Mouse (Mus musculus) frontal cortex, postnatal 14 days (tissue): ENCODE measurements around the gene Gpt2.

Experiments used
- DNase-seq, 2 experiments: peaks; one replicate each; pipeline ENCODE4 v3.0.0; 2022; ENCODE audit warnings: low spot score in 2 of 2

Gpt2 gene

DNA sequence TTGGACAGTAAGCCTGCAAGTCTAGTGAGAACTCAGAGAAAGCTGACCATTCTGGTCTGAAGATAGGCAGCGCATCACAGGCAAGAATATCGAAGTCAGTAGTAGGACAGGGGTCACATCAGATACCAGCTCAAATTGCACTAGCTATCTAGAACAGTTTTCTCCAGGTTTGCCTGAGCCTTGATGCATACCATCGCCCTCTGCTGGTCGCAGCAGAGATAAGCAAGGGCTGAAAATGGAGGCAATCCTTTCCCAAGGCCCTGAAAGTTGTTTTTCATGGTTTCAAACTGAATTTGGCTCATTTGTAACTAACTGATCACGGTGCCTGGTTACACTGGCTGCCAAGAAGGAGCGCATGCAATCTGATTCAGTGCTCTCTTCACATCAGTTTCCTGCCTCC lies 33.7 kb downstream of the Gpt2 start:
- peak; percentile 38 to 65 for DNase-seq

DNA sequence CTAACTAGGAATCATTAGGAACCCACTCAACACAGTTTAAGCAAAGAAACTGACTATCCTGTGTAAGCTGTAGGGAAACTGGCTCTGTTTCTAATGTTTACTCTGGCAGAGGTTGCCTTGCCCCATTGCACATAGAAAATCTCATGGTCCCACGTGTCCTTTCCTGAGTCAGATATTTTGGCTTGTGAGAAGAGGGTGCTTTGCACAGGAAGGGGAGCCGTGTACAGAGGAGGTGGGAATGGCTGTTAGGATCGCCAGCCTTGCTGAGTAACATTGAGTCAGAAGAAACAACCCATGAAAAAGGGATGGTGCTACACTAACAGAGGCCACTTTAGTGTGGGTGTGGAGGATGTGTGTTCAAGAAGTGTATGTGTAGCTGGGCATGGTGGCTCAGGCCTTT lies 36.6 kb downstream of the Gpt2 start:
- no peak for DNase-seq

- DNase-seq, result no peak
These were observed 38.3 kb downstream of the Gpt2 start for GRCm38 (mm10) chr8:85530717-85531116.

DNA sequence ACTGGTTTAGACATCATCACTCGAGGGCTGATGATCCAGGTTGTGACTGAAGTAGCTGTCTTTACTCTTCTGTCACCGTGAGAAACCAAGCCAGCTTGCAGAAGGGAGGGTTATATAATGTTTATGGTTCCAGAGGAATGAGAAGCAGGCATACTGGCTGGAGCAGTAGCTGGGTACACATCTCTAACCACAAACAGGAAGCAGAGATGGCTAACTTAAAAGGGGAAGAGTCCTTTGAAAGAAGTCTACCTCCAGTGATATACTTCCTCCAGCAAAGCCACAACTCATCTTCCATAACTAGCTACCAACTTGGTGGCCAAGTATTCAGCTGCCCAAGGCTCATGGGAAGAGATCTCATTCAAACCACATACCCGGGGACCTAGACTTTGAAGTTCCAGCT lies 39.1 kb downstream of the Gpt2 start:
- DNase-seq, result no peak

- no peak for DNase-seq
These were observed 40.5 kb downstream of the Gpt2 start for GRCm38 (mm10) chr8:85532843-85533242.

GRCm38 (mm10) chr8:85533434-85533833 lies 41.1 kb downstream of the Gpt2 start:
- DNase-seq, result no peak

DNA sequence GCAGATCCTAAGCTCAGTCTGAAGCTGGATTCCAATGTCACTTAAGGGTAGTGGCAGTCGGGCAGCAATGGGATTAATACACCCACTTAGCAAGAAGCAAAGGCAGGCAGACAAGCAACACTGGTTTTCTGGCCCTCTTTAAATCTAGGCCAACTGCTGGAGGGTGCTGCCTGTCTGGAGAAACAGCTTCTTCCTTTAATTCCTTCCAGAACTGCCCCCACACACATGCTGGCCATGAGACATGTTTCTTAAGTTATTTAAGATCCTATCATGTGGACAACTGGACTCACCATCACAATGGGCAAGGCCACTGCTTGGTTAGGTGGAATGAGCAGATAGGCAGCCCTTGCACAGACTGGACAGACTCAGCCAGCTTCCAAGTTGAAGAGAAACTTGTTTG lies 41.8 kb downstream of the Gpt2 start:
- no peak for DNase-seq

GRCm38 (mm10) chr8:85536332-85536731 lies 44.0 kb downstream of the Gpt2 start:
- no peak for DNase-seq

DNA sequence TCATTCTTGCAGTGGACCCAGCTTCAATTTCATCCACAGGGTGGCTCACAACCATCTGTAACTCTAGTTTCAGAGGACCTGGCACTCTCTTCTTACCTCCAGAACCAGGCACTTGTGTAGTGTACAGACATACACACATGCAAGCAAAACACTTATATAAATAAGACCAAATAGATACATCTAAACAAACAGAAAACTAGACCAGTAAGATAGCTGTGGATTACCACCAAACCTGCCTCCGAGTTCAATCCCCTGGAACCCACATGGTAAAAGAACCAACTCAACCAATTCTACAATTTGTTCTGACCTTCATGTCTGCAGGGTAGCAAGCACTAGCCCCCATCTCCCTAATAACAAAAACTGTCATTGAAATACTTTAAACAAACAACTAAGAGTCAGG lies 59.6 kb downstream of the Gpt2 start:
- no peak for DNase-seq

GRCm38 (mm10) chr8:85554391-85555180 lies 62.2 kb downstream of the Gpt2 start:
- peak in 1 of 2 experiments; percentile 39 for DNase-seq

- DNase-seq, result peak; percentile 78 to 86
These were observed 63.1 kb downstream of the Gpt2 start, which contains the start of gene Dnaja2 for GRCm38 (mm10) chr8:85555181-85556145. Dnaja2 (minus strand) TSS chr8:85555344.

DNA sequence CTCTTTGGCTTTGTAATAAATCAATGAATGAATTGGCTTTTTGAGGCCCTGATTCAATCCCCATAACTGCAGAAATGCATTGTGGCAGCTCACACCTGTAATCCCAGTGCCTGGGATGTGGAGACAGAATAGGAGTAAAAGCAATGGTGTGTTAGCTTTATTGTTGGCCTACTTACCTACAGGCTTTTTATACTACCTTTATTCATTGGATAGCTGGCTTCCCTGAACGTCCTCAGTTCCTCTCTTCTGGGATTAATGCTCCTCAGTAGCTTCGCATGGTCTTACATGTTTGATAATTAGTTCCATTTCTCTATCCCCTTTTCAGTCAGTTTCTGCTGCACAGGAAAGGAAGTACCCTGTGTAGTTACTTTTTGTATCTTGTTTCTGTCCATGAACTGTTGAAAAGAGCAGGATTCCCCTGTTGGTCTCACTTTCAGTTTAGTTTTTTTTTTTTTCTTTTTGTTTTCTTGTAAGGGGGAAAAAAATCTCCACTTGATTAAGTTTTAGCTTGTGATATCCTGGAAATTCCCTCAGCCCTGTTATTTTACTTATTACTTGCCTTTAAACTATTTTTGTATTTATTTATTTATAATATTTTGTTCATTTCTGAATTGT lies 64.7 kb downstream of the Gpt2 start:
- no peak for DNase-seq

GRCm38 (mm10) chr8:85557601-85557986 lies 65.2 kb downstream of the Gpt2 start:
- no peak for DNase-seq

GRCm38 (mm10) chr8:85559201-85559600 lies 66.8 kb downstream of the Gpt2 start:
- DNase-seq, result no peak

- DNase-seq, result no peak
These were observed 67.6 kb downstream of the Gpt2 start for GRCm38 (mm10) chr8:85559966-85560365.

DNA sequence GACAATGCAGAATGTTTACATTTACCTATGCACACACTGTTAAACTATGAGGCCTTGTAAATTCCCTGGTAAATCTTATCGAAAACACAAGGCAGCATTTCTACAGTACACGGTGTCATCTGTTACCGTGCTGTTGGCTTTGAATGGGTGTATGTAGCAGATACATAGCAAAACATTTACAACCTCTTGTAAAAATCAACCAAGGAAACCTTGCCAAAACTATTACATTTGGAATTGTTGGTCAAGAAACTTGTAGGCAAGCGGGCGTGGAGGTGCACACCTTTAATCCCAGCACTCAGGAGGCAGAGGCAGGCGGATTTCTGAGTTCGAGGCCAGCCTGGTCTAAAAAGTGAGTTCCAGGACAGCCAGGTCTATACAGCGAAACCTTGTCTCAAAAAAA lies 71.0 kb downstream of the Gpt2 start:
- DNase-seq, result no peak

- DNase-seq, result no peak
These were observed 72.8 kb downstream of the Gpt2 start for GRCm38 (mm10) chr8:85565186-85565585.

GRCm38 (mm10) chr8:85567801-85568200 lies 75.4 kb downstream of the Gpt2 start:
- no peak for DNase-seq

DNA sequence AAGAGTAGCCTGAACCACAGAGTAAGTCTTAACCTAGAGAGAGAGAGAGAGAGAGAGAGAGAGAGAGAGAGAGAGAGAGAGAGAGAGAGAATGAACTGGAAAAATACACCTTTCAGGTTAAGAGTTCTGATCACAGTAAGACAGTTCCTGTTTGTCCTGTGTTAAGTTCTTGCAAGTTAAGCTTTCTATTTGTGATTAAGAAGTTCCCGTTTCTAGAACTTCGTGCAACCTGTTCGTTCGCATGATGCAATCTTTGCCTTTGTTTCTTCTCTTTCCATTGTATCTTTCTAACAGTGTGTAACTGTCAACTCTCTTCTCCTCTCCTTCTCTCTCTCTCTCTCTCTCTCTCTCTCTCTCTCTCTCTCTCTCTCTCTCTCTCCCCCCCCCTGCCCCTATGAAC lies 78.1 kb downstream of the Gpt2 start:
- DNase-seq, result no peak

DNA sequence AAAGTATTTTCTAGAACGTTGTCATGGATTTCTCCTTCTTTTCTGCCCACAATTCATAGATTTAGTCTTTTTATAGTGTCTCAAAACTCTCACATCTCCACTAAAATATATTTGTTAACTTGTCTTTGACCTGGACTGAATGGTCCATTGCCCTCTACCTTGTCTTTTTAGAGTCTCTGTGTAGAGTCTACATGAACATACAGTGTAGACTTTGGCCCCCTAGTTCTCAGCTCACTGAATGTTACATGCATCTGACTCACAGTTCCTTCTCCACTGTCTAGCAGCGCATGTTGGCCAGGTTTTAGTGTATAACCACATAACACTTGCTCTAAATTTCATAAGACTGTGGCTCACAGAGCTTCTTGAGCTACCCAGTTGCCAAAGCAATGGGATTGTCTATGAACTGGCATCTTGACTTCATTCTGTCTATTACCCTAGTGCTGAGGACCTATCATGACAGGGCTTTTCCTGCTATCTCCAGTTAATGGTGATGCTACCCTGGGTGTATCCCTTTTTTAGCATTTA lies 81.7 kb downstream of the Gpt2 start:
- no peak for DNase-seq
